Mouse (Mus musculus): ENCODE measurements around the gene Zcchc4. TPM values are rescaled to one million over a fixed set of nuclear protein-coding genes. Genes with fewer than 3 reads are reported as not detected.

Gene Zcchc4
- 0.07 and 0.20 TPM in 2 replicates for polyA plus RNA-seq (2012)

GRCm38 (mm10) chr5:52775237-52775636, at the start of gene Zcchc4:
Gene Zcchc4, plus strand, starts transcription at chr5:52775409.
- no peak within 1 kb of the TSS for H3K4me3 ChIP-seq (replicated peaks)
- peaks cover 4% of the 10 kb centered on the region for H3K36me3 ChIP-seq (ENCODE audit: control insufficient read depth)
- peaks cover 27% of the 10 kb centered on the region for H3K4me1 ChIP-seq (ENCODE audit: control insufficient read depth)
- no peaks in the 10 kb centered on the region for H3K27me3 ChIP-seq (ENCODE audit: control insufficient read depth)
- TF ChIP-seq TAL1 (IDR thresholded peaks at IDR 0.05; ENCODE audit: low read length) (no peak), GATA1 (IDR thresholded peaks at IDR 0.05; ENCODE audit: low read length) (no peak)
- no peaks in the 10 kb centered on the region for H3K9me3 ChIP-seq (ENCODE audit: control insufficient read depth, low read length)

- H3K27me3 ChIP-seq (ENCODE audit: control insufficient read depth): peaks cover under 1% of the 10 kb centered on the region; the same call in 1 of the 2 replicates
- no peaks in the 10 kb centered on the region for H3K36me3 ChIP-seq (ENCODE audit: control insufficient read depth)
- TF ChIP-seq GATA1 (IDR thresholded peaks at IDR 0.05; ENCODE audit: low read length): no peak
- H3K4me3 ChIP-seq (replicated peaks): no peak overlapping the region
- H3K9me3 ChIP-seq (ENCODE audit: control insufficient read depth, low read length): no peaks in the 10 kb centered on the region
- peaks cover under 1% of the 10 kb centered on the region for H3K4me1 ChIP-seq (ENCODE audit: control insufficient read depth)
These were observed 47.5 kb upstream of the Zcchc4 start for GRCm38 (mm10) chr5:52727747-52728146.

GRCm38 (mm10) chr5:52732811-52733210, 42.4 kb upstream of the Zcchc4 start:
- no peaks in the 10 kb centered on the region for H3K9me3 ChIP-seq (ENCODE audit: control insufficient read depth, low read length)
- no peak for TF ChIP-seq TAL1 (IDR thresholded peaks at IDR 0.05; ENCODE audit: low read length)
- no peak for TF ChIP-seq GATA1 (IDR thresholded peaks at IDR 0.05; ENCODE audit: low read length)
- H3K4me1 ChIP-seq (ENCODE audit: control insufficient read depth): peaks cover 2% of the 10 kb centered on the region
- no peaks in the 10 kb centered on the region for H3K36me3 ChIP-seq (ENCODE audit: control insufficient read depth)
- H3K27me3 ChIP-seq (ENCODE audit: control insufficient read depth): peaks cover 4% of the 10 kb centered on the region; the same call in 1 of the 2 replicates
- H3K4me3 ChIP-seq (replicated peaks): no peak overlapping the region

GRCm38 (mm10) chr5:52736046-52736445, 39.2 kb upstream of the Zcchc4 start:
- H3K4me1 ChIP-seq (ENCODE audit: control insufficient read depth): peaks cover 5% of the 10 kb centered on the region
- H3K36me3 ChIP-seq (ENCODE audit: control insufficient read depth): no peaks in the 10 kb centered on the region
- H3K4me3 ChIP-seq (replicated peaks): no peak overlapping the region
- no peaks in the 10 kb centered on the region for H3K9me3 ChIP-seq (ENCODE audit: control insufficient read depth, low read length)
- peaks cover 4% of the 10 kb centered on the region; the same call in 1 of the 2 replicates for H3K27me3 ChIP-seq (ENCODE audit: control insufficient read depth)
- no peak for TF ChIP-seq TAL1 (IDR thresholded peaks at IDR 0.05; ENCODE audit: low read length)
- TF ChIP-seq GATA1 (IDR thresholded peaks at IDR 0.05; ENCODE audit: low read length): no peak

- Histone ChIP-seq H3K27me3 (ENCODE audit: control insufficient read depth) (no peaks in the 10 kb centered on the region), H3K9me3 (ENCODE audit: control insufficient read depth, low read length) (no peaks in the 10 kb centered on the region), H3K36me3 (ENCODE audit: control insufficient read depth) (peaks cover 4% of the 10 kb centered on the region), H3K4me1 (ENCODE audit: control insufficient read depth) (peaks cover 29% of the 10 kb centered on the region), H3K4me3 (replicated peaks) (peak within 1 kb of the TSS; percentile 99)
- TF ChIP-seq TAL1 (IDR thresholded peaks at IDR 0.05; ENCODE audit: low read length) (no peak), GATA1 (IDR thresholded peaks at IDR 0.05; ENCODE audit: low read length) (no peak)
These were observed 33.7 kb upstream of the Zcchc4 start, which contains the start of gene Pi4k2b for GRCm38 (mm10) chr5:52741391-52742111. Gene Pi4k2b, plus strand, starts transcription at chr5:52741574.

- Histone ChIP-seq H3K4me3 (replicated peaks) (peak overlapping the region; percentile 99), H3K9me3 (ENCODE audit: control insufficient read depth, low read length) (no peaks in the 10 kb centered on the region), H3K4me1 (ENCODE audit: control insufficient read depth) (peaks cover 29% of the 10 kb centered on the region), H3K36me3 (ENCODE audit: control insufficient read depth) (peaks cover 4% of the 10 kb centered on the region), H3K27me3 (ENCODE audit: control insufficient read depth) (no peaks in the 10 kb centered on the region)
- TF ChIP-seq TAL1 (IDR thresholded peaks at IDR 0.05; ENCODE audit: low read length) (no peak), GATA1 (IDR thresholded peaks at IDR 0.05; ENCODE audit: low read length) (no peak)
These were observed 32.9 kb upstream of the Zcchc4 start for GRCm38 (mm10) chr5:52742112-52742813.

- Histone ChIP-seq H3K27me3 (ENCODE audit: control insufficient read depth) (no peaks in the 10 kb centered on the region), H3K4me1 (ENCODE audit: control insufficient read depth) (peaks cover 29% of the 10 kb centered on the region), H3K4me3 (replicated peaks) (peak overlapping the region; percentile 99), H3K9me3 (ENCODE audit: control insufficient read depth, low read length) (no peaks in the 10 kb centered on the region), H3K36me3 (ENCODE audit: control insufficient read depth) (peaks cover 6% of the 10 kb centered on the region)
- TF ChIP-seq TAL1 (IDR thresholded peaks at IDR 0.05; ENCODE audit: low read length) (no peak), GATA1 (IDR thresholded peaks at IDR 0.05; ENCODE audit: low read length) (no peak)
These were observed 32.0 kb upstream of the Zcchc4 start for GRCm38 (mm10) chr5:52743231-52743630.

- TF ChIP-seq GATA1 (IDR thresholded peaks at IDR 0.05; ENCODE audit: low read length): no peak
- TF ChIP-seq TAL1 (IDR thresholded peaks at IDR 0.05; ENCODE audit: low read length): no peak
- Histone ChIP-seq H3K4me3 (replicated peaks) (no peak overlapping the region), H3K9me3 (ENCODE audit: control insufficient read depth, low read length) (no peaks in the 10 kb centered on the region), H3K27me3 (ENCODE audit: control insufficient read depth) (no peaks in the 10 kb centered on the region), H3K4me1 (ENCODE audit: control insufficient read depth) (peaks cover 27% of the 10 kb centered on the region), H3K36me3 (ENCODE audit: control insufficient read depth) (peaks cover 24% of the 10 kb centered on the region)
These were observed 28.3 kb upstream of the Zcchc4 start for GRCm38 (mm10) chr5:52746920-52747319.

GRCm38 (mm10) chr5:52748732-52749131, 26.5 kb upstream of the Zcchc4 start:
- TF ChIP-seq GATA1 (IDR thresholded peaks at IDR 0.05; ENCODE audit: low read length) (no peak), TAL1 (IDR thresholded peaks at IDR 0.05; ENCODE audit: low read length) (no peak)
- Histone ChIP-seq H3K36me3 (ENCODE audit: control insufficient read depth) (peaks cover 39% of the 10 kb centered on the region), H3K4me1 (ENCODE audit: control insufficient read depth) (peaks cover 15% of the 10 kb centered on the region), H3K27me3 (ENCODE audit: control insufficient read depth) (no peaks in the 10 kb centered on the region), H3K4me3 (replicated peaks) (no peak overlapping the region), H3K9me3 (ENCODE audit: control insufficient read depth, low read length) (no peaks in the 10 kb centered on the region)

Measured in erythroblast, embryonic 14.5 days (primary cell).